Mouse (Mus musculus) liver, embryonic 13.5 days (tissue): ENCODE data around the gene Mpzl3. TPM values are rescaled to one million over a fixed set of nuclear protein-coding genes. Genes with fewer than 3 reads are reported as not detected.

Experiments
- ATAC-seq: fragments of 200-750 bp; cut with Nextera tagmentation; 2 replicates; pipeline ENCODE4 v1.8.0; 2017; ENCODE audit warnings: low read depth, mild to moderate bottlenecking, moderate number of reproducible peaks, moderate library complexity
- DNase-seq: peaks from one replicate; pipeline ENCODE4 v3.0.0; 2022
- H3K27ac ChIP-seq: fragments of 300-500 bp; sonication (generic); 2 replicates; pipeline ENCODE4 v1.5.1; 2015; ENCODE audit warnings: moderate library complexity, mild to moderate bottlenecking, inconsistent platforms
- H3K27me3 ChIP-seq: fragments of 300-500 bp; sonication (generic); 2 replicates; pipeline ENCODE4 v1.6.1; 2015; ENCODE audit warnings: mild to moderate bottlenecking, inconsistent platforms
- H3K36me3 ChIP-seq: fragments of 300-500 bp; sonication (generic); 2 replicates; pipeline ENCODE4 v1.6.1; 2015; ENCODE audit warnings: mild to moderate bottlenecking, inconsistent platforms
- H3K4me1 ChIP-seq: fragments of 300-500 bp; sonication (generic); replicated peaks from 2 replicates; pipeline ENCODE4 v1.6.1; 2015; ENCODE audit warnings: inconsistent platforms
- H3K4me2 ChIP-seq: fragments of 300-500 bp; sonication (generic); 2 replicates; pipeline ENCODE4 v1.6.1; 2015; ENCODE audit warnings: inconsistent platforms, mild to moderate bottlenecking, moderate library complexity
- H3K4me3 ChIP-seq: fragments of 300-500 bp; sonication (generic); replicated peaks from 2 replicates; pipeline ENCODE4 v1.5.1; 2015; ENCODE audit warnings: mild to moderate bottlenecking, inconsistent platforms
- H3K9ac ChIP-seq: fragments of 300-500 bp; sonication (generic); 2 replicates; pipeline ENCODE4 v1.6.1; 2015; ENCODE audit warnings: mild to moderate bottlenecking, inconsistent platforms
- H3K9me3 ChIP-seq: fragments of 300-500 bp; sonication (generic); replicated peaks from 2 replicates; pipeline ENCODE4 v1.6.1; 2016; ENCODE audit warnings: inconsistent platforms
- WGBS: fragments of 180-500 bp; shearing (Covaris S2); methylation state at CpG from one replicate; pipeline ENCODE4 v1.1.7; 2015; ENCODE audit not compliant: insufficient replicate concordance; 5-methylcytosine and 5-hydroxymethylcytosine counted together
- polyA plus RNA-seq: library from polyadenylated mRNA; unstranded; fragments of >200 nt; fragmentation: Nextera tagmentation; extraction: Ambion mirVana; gene quantifications from 2 replicates; pipeline ENCODE4 v1.2.1, GENCODE M21; 2015

Mpzl3 gene
- polyA plus RNA-seq, 1 experiment from 2014 or later, result 0.83 TPM

GRCm38 (mm10) chr9:45122209-45122761 is 67.3 kb downstream of the Mpzl3 start:
- no peak overlapping the region for H3K4me3 ChIP-seq
- H3K36me3 ChIP-seq, result no peaks in the 10 kb centered on the region
- DNase-seq, result no peak

GRCm38 (mm10) chr9:45125211-45125610 is 70.2 kb downstream of the Mpzl3 start:
- Histone ChIP-seq H3K27ac (no peak overlapping the region), H3K27me3 (no peaks in the 10 kb centered on the region), H3K4me3 (no peak overlapping the region), H3K4me1 (peaks cover 5% of the 10 kb centered on the region; the same call in 1 of the 2 replicates), H3K36me3 (no peaks in the 10 kb centered on the region), H3K9me3 (no peaks in the 10 kb centered on the region), H3K9ac (no peak overlapping the region), H3K4me2 (no peak overlapping the region)
- DNase-seq, result no peak
- WGBS, result 76% methylated on average over 14 of the region's 14 CpGs
- ATAC-seq, result no peak

More at GRCm38 (mm10) chr9:45122209-45122761, 67.3 kb downstream of the Mpzl3 start:
- Histone ChIP-seq H3K27ac (no peak overlapping the region), H3K4me1 (peaks cover 5% of the 10 kb centered on the region; the same call in 1 of the 2 replicates), H3K9ac (no peak overlapping the region), H3K9me3 (no peaks in the 10 kb centered on the region), H3K27me3 (peaks cover 11% of the 10 kb centered on the region), H3K4me2 (peak overlapping the region; percentile 29; the same call in 1 of the 2 replicates)
- ATAC-seq, result no peak
- 24% methylated on average over 9 of the region's 9 CpGs for WGBS

- Histone ChIP-seq H3K4me1 (peaks cover 4% of the 10 kb centered on the region; the same call in 1 of the 2 replicates), H3K36me3 (no peaks in the 10 kb centered on the region), H3K9ac (no peak overlapping the region), H3K27me3 (no peaks in the 10 kb centered on the region), H3K27ac (no peak overlapping the region), H3K9me3 (no peaks in the 10 kb centered on the region), H3K4me3 (no peak overlapping the region), H3K4me2 (no peak overlapping the region)
- WGBS, result 44% methylated on average over 7 of the region's 7 CpGs
- ATAC-seq, result no peak
- no peak for DNase-seq
Observed at GRCm38 (mm10) chr9:45126941-45127340, 72.0 kb downstream of the Mpzl3 start.

Other genes with a start within 250 kb of the Mpzl3 start
- 3.8 and 4.0 TPM in 2 replicates for gene Kmt2a, start 173.9 kb upstream of the Mpzl3 start, polyA plus RNA-seq
- 546 and 569 TPM in 2 replicates for gene Atp5l, start 134.4 kb upstream of the Mpzl3 start, polyA plus RNA-seq
- gene Ube4a, start 89.6 kb upstream of the Mpzl3 start, polyA plus RNA-seq, result 10.5 and 13.2 TPM in 2 replicates
- gene Cd3g, start 74.8 kb upstream of the Mpzl3 start, polyA plus RNA-seq, result 0.18 and 0.27 TPM in 2 replicates
- not detected in 2 replicates for gene Cd3d, start 73.4 kb upstream of the Mpzl3 start, polyA plus RNA-seq
- not detected in 2 replicates for gene Cd3e, start 45.6 kb upstream of the Mpzl3 start, polyA plus RNA-seq
- 3.6 and 6.1 TPM in 2 replicates for gene Mpzl2, start 15.4 kb upstream of the Mpzl3 start, polyA plus RNA-seq
- 0.16 TPM in 2 replicates for gene Jaml, start 24.0 kb downstream of the Mpzl3 start, polyA plus RNA-seq
- gene Scn2b, start 62.6 kb downstream of the Mpzl3 start, polyA plus RNA-seq, result 0.38 and 0.45 TPM in 2 replicates
- 0.09 TPM in 2 replicates for gene Scn4b, start 83.2 kb downstream of the Mpzl3 start, polyA plus RNA-seq
- gene BC049352, start 126.8 kb downstream of the Mpzl3 start, polyA plus RNA-seq, result 0.08 and 0.09 TPM in 2 replicates
- 0.06 and 0.10 TPM in 2 replicates for gene Tmprss4, start 148.9 kb downstream of the Mpzl3 start, polyA plus RNA-seq
- 1.6 and 1.7 TPM in 2 replicates for gene Il10ra, start 214.0 kb downstream of the Mpzl3 start, polyA plus RNA-seq